Mouse (Mus musculus) thymus, adult 2 months (tissue): Measurements from ENCODE around the gene Vtn. TPM values are rescaled to one million over a fixed set of nuclear protein-coding genes. Genes with fewer than 3 reads are reported as not detected.

Experiments
- DNase-seq: peaks from one replicate; pipeline ENCODE4 v3.0.0; 2021
- H3K27ac ChIP-seq: fragments of 200-500 bp; 2 replicates; pipeline ENCODE4 v1.5.1; 2012; ENCODE audit warnings: low read length, control low read depth; ENCODE audit not compliant: control insufficient read depth, insufficient read depth
- H3K27me3 ChIP-seq: fragments of 200-500 bp; 2 replicates; pipeline ENCODE4 v1.6.1; 2012; ENCODE audit warnings: mild to moderate bottlenecking, low read length, moderate library complexity, mixed read lengths; ENCODE audit not compliant: control insufficient read depth, insufficient read depth
- H3K36me3 ChIP-seq: fragments of 200-500 bp; 2 replicates; pipeline ENCODE4 v1.6.1; 2012; ENCODE audit warnings: mild to moderate bottlenecking, low read length, moderate library complexity; ENCODE audit not compliant: control insufficient read depth, insufficient read depth
- H3K4me1 ChIP-seq: fragments of 200-500 bp; replicated peaks from 2 replicates; pipeline ENCODE4 v1.6.1; 2012; ENCODE audit warnings: low read length; ENCODE audit not compliant: control insufficient read depth, insufficient read depth
- H3K4me3 ChIP-seq: fragments of 200-500 bp; 2 replicates; pipeline ENCODE4 v1.5.1; 2012; ENCODE audit warnings: mild to moderate bottlenecking, low read length, control low read depth, moderate library complexity; ENCODE audit not compliant: control insufficient read depth, insufficient read depth
- CTCF ChIP-seq: fragments of 200-500 bp; IDR thresholded peaks from 2 replicates; pipeline ENCODE4 v1.5.1; 2012; ENCODE audit warnings: mild to moderate bottlenecking, control low read depth, low read length, moderate library complexity, borderline replicate concordance; ENCODE audit not compliant: control insufficient read depth, poor library complexity, insufficient read depth; ENCODE audit errors: extremely low read depth
- POLR2A ChIP-seq: fragments of 200-500 bp; IDR thresholded peaks from 2 replicates; pipeline ENCODE4 v1.6.1; 2012; ENCODE audit warnings: mild to moderate bottlenecking, low read length, control low read depth, moderate library complexity; ENCODE audit not compliant: control insufficient read depth, poor library complexity, insufficient read depth; ENCODE audit errors: extremely low read depth
- WGBS: fragments of 180-500 bp; shearing (Covaris S2); methylation state at CpG from one replicate; pipeline ENCODE4 v1.1.7; 2018; 5-methylcytosine and 5-hydroxymethylcytosine counted together
- polyA plus RNA-seq: library from polyadenylated mRNA; depleted of rRNA; stranded (reverse); fragments of >200 nt; gene quantifications from 2 replicates; pipeline ENCODE4 v1.2.3, GENCODE M21; 2012

Gene Vtn
- polyA plus RNA-seq, 1 experiment, result 5.5 TPM

GRCm38 (mm10) chr11:78515549-78516325 lies 16.8 kb downstream of the Vtn start:
- 87% methylated on average over 2 of the region's 2 CpGs for whole genome bisulfite sequencing
- Histone ChIP-seq H3K4me1 (peaks cover 4% of the 10 kb centered on the region), H3K27me3 (no peaks in the 10 kb centered on the region), H3K36me3 (peaks cover 26% of the 10 kb centered on the region), H3K27ac (no peak overlapping the region), H3K4me3 (no peak overlapping the region)
- TF ChIP-seq POLR2A, result no peak
- TF ChIP-seq CTCF, result no peak
- no peak for DNase-seq

GRCm38 (mm10) chr11:78518931-78519330 lies 20.0 kb downstream of the Vtn start:
- no peak overlapping the region for H3K4me3 ChIP-seq
- DNase-seq, result no peak
- no peaks in the 10 kb centered on the region for H3K4me1 ChIP-seq
- H3K36me3 ChIP-seq, result peaks cover 40% of the 10 kb centered on the region
- no peaks in the 10 kb centered on the region for H3K27me3 ChIP-seq
- TF ChIP-seq CTCF (no peak), POLR2A (no peak)
- H3K27ac ChIP-seq, result no peak overlapping the region
- 98% methylated on average over 10 of the region's 10 CpGs for WGBS

- 93% methylated on average over 3 of the region's 3 CpGs for WGBS
- TF ChIP-seq CTCF (no peak), POLR2A (no peak)
- H3K4me1 ChIP-seq, result no peaks in the 10 kb centered on the region
- peaks cover 33% of the 10 kb centered on the region for H3K36me3 ChIP-seq
- H3K27me3 ChIP-seq, result no peaks in the 10 kb centered on the region
- H3K4me3 ChIP-seq, result no peak overlapping the region
- no peak for DNase-seq
- H3K27ac ChIP-seq, result no peak overlapping the region
Measured at GRCm38 (mm10) chr11:78521880-78522279, 23.0 kb downstream of the Vtn start.

GRCm38 (mm10) chr11:78522481-78522997 lies 23.6 kb downstream of the Vtn start:
- H3K27me3 ChIP-seq, result no peaks in the 10 kb centered on the region
- TF ChIP-seq CTCF (no peak), POLR2A (no peak)
- 97% methylated on average over 1 of the region's 1 CpGs for WGBS
- H3K4me1 ChIP-seq, result no peaks in the 10 kb centered on the region
- no peak overlapping the region for H3K27ac ChIP-seq
- no peak overlapping the region for H3K4me3 ChIP-seq
- no peak for DNase-seq
- peaks cover 31% of the 10 kb centered on the region for H3K36me3 ChIP-seq

- 95% methylated on average over 9 of the region's 9 CpGs for WGBS
- H3K4me1 ChIP-seq, result no peaks in the 10 kb centered on the region
- H3K27ac ChIP-seq, result no peak overlapping the region
- peaks cover 25% of the 10 kb centered on the region for H3K36me3 ChIP-seq
- no peak for DNase-seq
- TF ChIP-seq CTCF (no peak), POLR2A (no peak)
- H3K27me3 ChIP-seq, result no peaks in the 10 kb centered on the region
- H3K4me3 ChIP-seq, result no peak overlapping the region
Measured at GRCm38 (mm10) chr11:78523241-78523955, 24.5 kb downstream of the Vtn start.

GRCm38 (mm10) chr11:78524838-78525237 lies 25.9 kb downstream of the Vtn start:
- no peaks in the 10 kb centered on the region for H3K27me3 ChIP-seq
- TF ChIP-seq CTCF (no peak), POLR2A (no peak)
- DNase-seq, result no peak
- no peak overlapping the region for H3K4me3 ChIP-seq
- H3K36me3 ChIP-seq, result peaks cover 13% of the 10 kb centered on the region
- H3K27ac ChIP-seq, result no peak overlapping the region
- 83% methylated on average over 2 of the region's 2 CpGs for WGBS
- H3K4me1 ChIP-seq, result no peaks in the 10 kb centered on the region
